Mouse (Mus musculus) olfactory bulb, adult 2 months (tissue): ENCODE measurements around the gene Magi3. TPM values are rescaled to one million over a fixed set of nuclear protein-coding genes. Genes with fewer than 3 reads are reported as not detected.

Source experiments
- H3K27ac ChIP-seq: fragments of 200-500 bp; 2 replicates; pipeline ENCODE4 v1.5.1; 2012; ENCODE audit warnings: low read depth, low read length; ENCODE audit not compliant: insufficient read depth
- H3K4me1 ChIP-seq: fragments of 200-500 bp; 2 replicates; pipeline ENCODE4 v1.6.1; 2012; ENCODE audit warnings: low read length; ENCODE audit not compliant: control insufficient read depth, insufficient read depth
- H3K4me3 ChIP-seq: fragments of 200-500 bp; 2 replicates; pipeline ENCODE4 v1.5.1; 2012; ENCODE audit warnings: mild to moderate bottlenecking, low read depth, low read length, moderate library complexity; ENCODE audit not compliant: insufficient read depth
- CTCF ChIP-seq: fragments of 200-500 bp; IDR thresholded peaks from 2 replicates; pipeline ENCODE4 v1.5.1; 2012; ENCODE audit warnings: low read depth, mild to moderate bottlenecking, low read length, moderate library complexity; ENCODE audit not compliant: insufficient read depth
- POLR2A ChIP-seq: fragments of 200-500 bp; IDR thresholded peaks from 2 replicates; pipeline ENCODE4 v1.6.1; 2012; ENCODE audit warnings: mild to moderate bottlenecking, low read depth, low read length, moderate library complexity; ENCODE audit not compliant: insufficient read depth
- WGBS: fragments of 180-500 bp; shearing (Covaris S2); methylation state at CpG from one replicate; pipeline ENCODE4 v1.1.7; 2018; 5-methylcytosine and 5-hydroxymethylcytosine counted together
- polyA plus RNA-seq: library from polyadenylated mRNA; stranded (reverse); fragments of >200 nt; gene quantifications from 2 replicates; pipeline ENCODE4 v1.2.4, GENCODE M21; 2012; ENCODE audit warnings: low replicate concordance; ENCODE audit not compliant: missing spikeins, insufficient read depth, insufficient read length

The Magi3 gene
- not detected in 2 replicates for polyA plus RNA-seq

DNA sequence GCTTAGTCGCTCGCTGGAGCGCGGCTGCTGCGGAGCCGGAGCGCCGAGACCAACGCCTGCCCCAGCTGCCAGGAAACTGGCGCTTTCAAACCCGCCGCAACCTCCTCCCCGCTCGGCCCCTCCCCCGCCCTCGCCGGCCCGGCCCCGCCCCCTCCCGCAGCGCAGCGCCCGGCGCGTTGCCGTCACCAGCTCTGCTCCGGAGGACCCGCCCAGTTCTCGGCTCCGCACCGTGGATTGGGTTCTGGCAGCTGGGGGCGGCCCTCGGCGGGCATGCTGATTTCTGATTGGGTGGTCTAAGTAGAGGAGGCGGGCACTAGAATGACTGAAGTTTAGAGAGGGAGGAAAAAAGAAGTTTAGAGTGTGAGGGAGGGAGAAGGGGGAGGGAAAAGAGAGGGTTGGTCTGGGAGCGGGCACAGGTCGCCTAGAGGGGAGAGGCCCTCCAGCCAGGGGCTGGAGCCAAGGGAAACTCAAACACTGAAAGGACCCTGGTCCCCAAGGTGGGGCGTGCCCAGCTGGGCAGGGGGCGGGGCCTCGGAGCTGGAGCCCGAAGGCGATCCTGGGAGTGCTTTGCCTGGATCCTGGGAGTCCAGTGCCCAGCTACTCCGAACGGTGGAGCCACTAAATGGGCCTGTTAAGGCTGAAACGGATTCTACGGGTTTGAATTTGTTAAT lies at the start of gene Magi3:
Gene Magi3, minus strand, starts transcription at position 80 of the 671 bp plus-strand sequence.
- under 1% methylated on average over 46 of the region's 46 CpGs for WGBS
- no peak for TF ChIP-seq CTCF
- peak; percentile 66 for TF ChIP-seq POLR2A

DNA sequence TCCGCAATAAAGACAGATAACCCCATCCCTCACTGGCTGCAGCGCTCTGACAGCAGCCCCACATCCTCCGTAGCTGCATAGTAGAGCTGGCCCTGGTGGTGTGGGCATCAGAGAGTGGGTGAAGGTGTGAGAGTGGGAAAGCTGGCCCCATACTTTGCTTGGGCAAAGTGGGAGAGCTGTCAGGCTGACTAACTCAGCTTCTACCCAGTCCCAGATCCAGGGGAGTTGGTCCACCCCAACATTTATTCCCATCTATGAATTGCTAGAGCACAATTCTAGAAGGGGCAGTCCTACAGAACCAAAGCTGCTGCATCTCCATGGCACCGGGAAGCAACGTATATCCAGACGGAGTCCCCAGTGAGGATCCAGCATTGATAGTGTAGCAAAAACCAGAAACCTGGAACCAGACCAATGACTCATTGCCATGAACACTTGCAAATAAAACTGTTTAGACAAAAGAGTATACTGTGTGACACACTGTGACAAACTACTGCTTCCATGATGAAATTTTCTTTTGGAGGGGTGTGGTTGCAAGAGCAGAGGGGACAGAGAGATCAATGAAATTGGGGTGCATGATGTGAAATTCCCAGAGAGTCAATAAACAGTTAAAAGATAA lies 44.5 kb upstream of the Magi3 start:
- Histone ChIP-seq H3K27ac (no peak overlapping the region), H3K4me3 (no peak overlapping the region), H3K4me1 (no peaks in the 10 kb centered on the region)
- 83% methylated on average over 6 of the region's 6 CpGs for WGBS
- no peak for TF ChIP-seq POLR2A

More for the DNA sequence above, at the start of gene Magi3:
- Histone ChIP-seq H3K27ac (peak within 1 kb of the TSS; percentile 81), H3K4me1 (0 out of 2 replicates have a peak, but pooled peaks cover 2% of the 10 kb centered on the region), H3K4me3 (peak within 1 kb of the TSS; percentile 98)

DNA sequence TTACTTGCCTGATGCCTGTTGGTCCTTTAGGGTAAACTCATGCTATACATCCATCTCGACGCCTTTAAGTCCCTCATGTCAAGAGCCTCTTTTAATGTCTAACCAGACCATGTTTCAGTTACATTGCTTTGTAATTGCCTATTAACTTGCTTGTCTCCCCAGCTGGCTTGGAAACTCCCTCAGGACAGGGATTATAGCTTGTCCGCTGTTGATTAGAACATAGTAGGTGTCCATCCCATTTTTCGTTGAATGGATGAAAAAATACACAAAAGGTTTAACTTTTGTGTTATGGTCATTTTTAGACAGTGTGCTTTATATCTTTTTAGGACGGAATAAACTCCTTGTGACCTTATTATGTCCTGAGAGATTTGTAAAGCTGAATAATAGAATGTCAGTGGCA lies 40.0 kb upstream of the Magi3 start:
- no peak overlapping the region for H3K4me3 ChIP-seq
- no peaks in the 10 kb centered on the region for H3K4me1 ChIP-seq
- no peak overlapping the region for H3K27ac ChIP-seq
- no peak for TF ChIP-seq CTCF
- no peak for TF ChIP-seq POLR2A
- WGBS, result 77% methylated on average over 5 of the region's 5 CpGs

DNA sequence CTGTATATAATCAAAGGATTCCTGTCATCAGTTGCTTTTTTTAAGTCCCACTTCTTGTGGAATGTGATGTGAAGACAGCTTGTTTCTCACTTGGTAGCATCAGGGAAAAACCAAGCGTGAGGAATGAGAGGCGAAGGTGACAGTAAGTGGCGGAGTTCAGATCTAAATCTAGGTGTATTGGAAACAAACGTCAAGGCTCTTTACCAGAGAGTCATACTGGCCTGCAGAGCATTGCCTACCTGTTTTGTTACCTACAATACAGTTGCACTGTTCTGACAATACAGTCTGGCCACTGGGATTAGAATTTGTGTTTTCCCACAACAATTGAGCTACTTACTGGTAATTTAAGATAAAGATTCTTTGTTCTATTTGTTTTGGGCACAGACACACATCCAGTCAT lies 39.0 kb upstream of the Magi3 start:
- no peak overlapping the region for H3K27ac ChIP-seq
- H3K4me3 ChIP-seq, result no peak overlapping the region
- H3K4me1 ChIP-seq, result no peaks in the 10 kb centered on the region
- WGBS, result 94% methylated on average over 4 of the region's 4 CpGs
- TF ChIP-seq POLR2A (no peak), CTCF (no peak)

DNA sequence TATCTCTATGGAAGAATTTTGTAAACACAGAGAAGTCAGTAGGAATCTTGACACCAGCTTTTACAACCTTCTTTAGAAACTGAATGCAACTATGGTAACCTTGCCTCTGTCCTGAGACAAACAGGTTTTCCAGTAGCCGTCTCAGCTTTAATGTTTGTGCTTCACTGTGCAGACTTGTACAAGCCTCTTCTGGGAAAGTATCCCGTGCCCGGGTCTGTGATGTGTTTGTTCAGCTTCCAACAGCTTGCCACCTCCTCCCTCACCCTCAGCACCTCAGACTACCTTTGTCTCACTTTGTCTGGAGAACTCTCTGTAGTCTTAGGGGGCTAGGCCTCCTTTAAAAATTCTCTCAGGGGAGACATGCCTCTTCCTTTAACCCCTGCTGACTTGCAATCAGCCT lies 36.9 kb upstream of the Magi3 start:
- no peak overlapping the region for H3K4me3 ChIP-seq
- TF ChIP-seq POLR2A (no peak), CTCF (no peak)
- 83% methylated on average over 3 of the region's 3 CpGs for WGBS
- H3K27ac ChIP-seq, result no peak overlapping the region
- no peaks in the 10 kb centered on the region for H3K4me1 ChIP-seq

DNA sequence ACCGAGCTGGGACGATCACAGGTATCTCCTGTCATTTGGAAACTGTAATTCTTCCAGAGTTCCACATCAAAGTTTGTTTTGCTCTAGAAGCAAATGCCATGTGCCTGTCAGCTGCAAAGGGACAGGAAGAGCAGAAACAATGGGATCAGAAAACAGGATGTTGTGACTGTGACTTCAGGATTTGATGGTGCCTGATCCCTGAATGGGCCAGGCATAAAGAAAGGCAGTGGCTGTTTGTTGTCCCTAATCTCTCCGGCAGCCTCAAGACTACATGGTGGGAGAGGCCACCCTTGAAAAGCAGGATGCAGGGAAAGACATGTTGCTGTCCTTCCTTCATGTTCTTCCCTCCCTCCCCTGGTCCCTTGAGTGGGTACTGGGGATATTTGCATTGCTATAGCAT lies 33.6 kb upstream of the Magi3 start:
- TF ChIP-seq POLR2A (no peak), CTCF (no peak)
- Histone ChIP-seq H3K27ac (no peak overlapping the region), H3K4me3 (no peak overlapping the region), H3K4me1 (no peaks in the 10 kb centered on the region)
- 70% methylated on average over 3 of the region's 3 CpGs for WGBS

DNA sequence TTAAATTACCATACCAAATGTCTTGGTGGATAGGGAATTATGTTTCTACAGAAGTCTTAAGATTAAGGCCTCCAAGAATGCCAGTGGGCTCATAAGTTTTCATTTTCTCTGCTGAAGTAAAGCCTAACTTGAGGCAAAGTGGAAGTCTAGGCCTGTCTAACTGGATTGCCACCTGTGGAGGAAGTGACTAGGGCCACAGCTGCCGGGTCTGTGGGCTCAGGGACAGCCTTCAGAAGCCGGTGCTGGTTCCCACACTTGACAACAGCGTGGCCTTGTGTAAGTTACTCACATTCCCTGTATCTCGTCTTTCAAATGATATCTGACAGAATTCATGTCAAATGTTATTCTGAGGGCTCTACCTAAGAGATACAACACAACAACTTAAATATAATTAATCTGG lies 27.7 kb upstream of the Magi3 start:
- H3K4me3 ChIP-seq, result no peak overlapping the region
- H3K4me1 ChIP-seq, result no peaks in the 10 kb centered on the region
- 92% methylated on average over 4 of the region's 4 CpGs for WGBS
- no peak overlapping the region for H3K27ac ChIP-seq
- TF ChIP-seq POLR2A, result no peak
- no peak for TF ChIP-seq CTCF

DNA sequence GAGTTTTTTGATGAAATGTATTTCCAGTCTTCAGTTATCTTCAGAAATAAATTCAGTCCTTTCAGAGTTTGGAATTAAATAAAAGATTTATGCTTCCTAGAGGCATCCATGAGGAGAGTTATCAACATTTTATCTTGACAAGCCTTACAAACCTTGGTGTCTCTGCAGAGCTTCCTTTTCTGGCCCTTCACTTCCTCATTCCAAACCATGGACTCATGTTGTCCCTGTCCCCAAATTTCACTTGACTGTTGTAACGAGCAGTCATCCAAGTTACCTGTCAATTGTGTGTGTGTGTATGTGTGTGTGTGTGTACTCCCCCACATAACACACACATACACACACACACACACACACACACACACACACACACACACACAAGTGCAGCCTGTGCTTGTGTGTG lies 26.9 kb upstream of the Magi3 start:
- H3K4me1 ChIP-seq, result no peaks in the 10 kb centered on the region
- TF ChIP-seq CTCF, result no peak
- TF ChIP-seq POLR2A, result no peak
- no peak overlapping the region for H3K4me3 ChIP-seq
- 100% methylated on average over 1 of the region's 1 CpGs for WGBS
- no peak overlapping the region for H3K27ac ChIP-seq

DNA sequence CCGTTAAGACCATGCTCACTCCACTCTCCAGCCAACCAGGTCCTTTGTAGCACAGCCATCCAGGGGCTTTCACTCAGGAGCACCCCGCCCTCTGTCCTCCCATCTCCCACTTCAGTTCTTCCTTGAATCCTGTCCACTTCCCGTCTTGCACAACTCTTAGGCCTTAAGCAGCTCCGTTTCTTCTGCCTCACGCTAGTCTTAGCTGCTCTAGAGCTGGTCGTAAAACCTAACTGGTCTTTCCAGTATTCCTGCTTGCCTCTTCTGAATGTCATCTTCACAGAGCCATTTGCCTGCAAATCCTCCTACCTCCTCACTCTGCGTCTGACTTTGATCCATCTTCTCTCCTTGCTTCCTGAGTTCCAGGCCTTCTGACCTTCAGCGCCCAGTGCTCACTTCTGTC lies 24.2 kb upstream of the Magi3 start:
- H3K27ac ChIP-seq, result no peak overlapping the region
- WGBS, result 94% methylated on average over 8 of the region's 8 CpGs
- TF ChIP-seq CTCF, result no peak
- TF ChIP-seq POLR2A, result no peak
- no peaks in the 10 kb centered on the region for H3K4me1 ChIP-seq
- H3K4me3 ChIP-seq, result no peak overlapping the region
